Mouse (Mus musculus): ENCODE measurements around the gene Tmem145.
"Not testable (repeated sequence)": the region's sequence is repeated elsewhere in the genome, so short reads cannot be mapped to it uniquely, and the experiment has no call there.

The Tmem145 gene

GRCm38 (mm10) chr7:25323219-25323618 lies 17.3 kb downstream of the Tmem145 start:
- no peak for DNase-seq (ENCODE audit: extremely low spot score)

DNA sequence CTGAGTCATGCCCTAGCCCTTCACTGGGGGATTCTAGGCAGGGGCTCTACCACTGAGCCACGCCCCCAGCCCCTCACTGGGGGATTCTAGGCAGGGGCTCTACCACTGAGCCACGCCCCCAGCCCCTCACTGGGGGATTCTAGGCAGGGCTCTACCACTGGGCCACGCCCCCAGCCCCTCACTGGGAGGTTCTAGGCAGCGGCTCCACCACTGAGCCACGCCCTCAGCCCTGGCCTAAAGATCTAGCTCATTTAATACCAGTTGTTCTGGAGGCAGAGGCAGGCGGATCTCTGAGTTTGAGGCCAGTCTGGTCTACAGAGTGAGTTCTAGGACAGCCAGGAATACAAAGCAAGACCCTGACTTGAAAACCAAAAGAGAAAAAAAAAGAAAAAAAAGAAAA lies 19.5 kb downstream of the Tmem145 start:
- not testable (repeated sequence) for DNase-seq (ENCODE audit: extremely low spot score)

- DNase-seq (ENCODE audit: extremely low spot score), result no peak
Measured at GRCm38 (mm10) chr7:25326233-25326632, 20.3 kb downstream of the Tmem145 start.

DNA sequence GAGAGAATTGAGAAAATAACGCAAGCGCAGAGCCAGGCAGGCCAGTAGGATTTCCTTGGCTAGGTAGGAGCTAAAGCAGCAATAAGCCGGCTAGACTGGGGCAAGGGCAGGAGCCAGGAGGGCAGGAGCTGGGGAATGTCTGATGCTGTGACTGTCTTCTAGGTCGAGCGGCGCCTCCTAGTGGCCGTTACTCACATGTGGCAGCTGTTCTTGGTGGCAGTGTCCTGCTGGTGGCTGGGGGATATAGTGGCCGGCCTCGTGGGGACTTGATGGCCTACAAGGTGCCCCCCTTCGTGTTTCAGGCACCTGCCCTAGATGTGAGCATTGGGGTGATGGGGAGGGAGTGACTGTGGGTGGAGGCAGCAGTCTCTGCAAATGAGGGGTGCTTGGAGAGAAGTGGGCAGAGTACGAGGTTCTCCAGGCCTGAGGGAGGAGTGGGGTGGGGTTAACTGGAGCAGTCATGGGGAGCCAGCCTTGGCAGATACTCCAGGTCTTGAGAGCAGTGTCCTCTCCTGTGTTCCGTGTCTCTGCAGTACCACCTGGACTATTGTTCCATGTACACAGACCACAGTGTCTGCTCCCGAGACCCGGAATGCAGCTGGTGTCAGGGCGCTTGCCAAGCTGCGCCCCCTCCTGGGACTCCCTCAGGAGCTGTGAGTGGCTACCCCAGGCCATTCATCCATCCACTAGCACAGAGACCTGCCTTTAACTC lies 27.8 kb downstream of the Tmem145 start:
- peak; percentile 76 for DNase-seq (ENCODE audit: extremely low spot score)

- DNase-seq (ENCODE audit: extremely low spot score), result no peak
Measured at GRCm38 (mm10) chr7:25334472-25334871, 28.6 kb downstream of the Tmem145 start.

GRCm38 (mm10) chr7:25339329-25339728 lies 33.4 kb downstream of the Tmem145 start:
- DNase-seq (ENCODE audit: extremely low spot score), result no peak

DNA sequence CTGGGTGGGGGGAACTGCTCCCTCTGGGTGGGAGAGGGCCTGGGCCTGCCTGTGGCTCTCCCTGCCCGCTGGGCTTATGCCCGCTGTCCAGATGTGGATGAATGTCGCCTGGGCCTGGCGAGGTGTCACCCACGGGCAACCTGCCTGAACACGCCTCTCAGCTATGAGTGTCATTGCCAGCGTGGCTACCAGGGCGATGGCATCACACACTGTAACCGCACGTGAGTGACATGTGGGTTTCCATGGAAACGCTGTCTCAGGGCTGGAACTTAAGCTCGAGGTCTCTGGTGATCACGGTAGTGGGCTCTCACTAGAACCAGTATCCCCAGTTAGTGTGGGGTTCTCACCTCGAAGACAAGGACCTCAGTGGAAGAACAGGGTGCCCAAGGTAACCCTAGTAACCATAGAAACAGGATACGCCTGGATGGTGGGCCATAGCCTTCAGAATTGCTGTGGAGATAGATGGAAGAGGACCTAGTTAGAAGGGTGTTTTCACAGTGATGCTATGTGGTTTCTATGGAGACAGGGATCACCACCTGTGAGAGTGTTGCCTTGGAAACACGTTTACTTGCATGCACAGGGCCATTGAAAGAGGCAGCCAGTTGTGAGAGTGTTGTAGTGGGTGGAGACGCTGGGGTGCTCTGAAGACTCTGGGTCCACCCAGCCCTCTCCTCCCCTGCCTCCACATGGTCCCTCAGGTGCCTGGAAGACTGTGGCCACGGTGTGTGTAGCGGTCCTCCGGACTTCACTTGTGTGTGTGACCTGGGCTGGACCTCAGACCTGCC lies 35.3 kb downstream of the Tmem145 start:
- DNase-seq (ENCODE audit: extremely low spot score), result no peak

GRCm38 (mm10) chr7:25348861-25349260 lies 43.0 kb downstream of the Tmem145 start:
- no peak for DNase-seq (ENCODE audit: extremely low spot score)

GRCm38 (mm10) chr7:25358721-25359206 lies 52.9 kb downstream of the Tmem145 start:
- no peak for DNase-seq (ENCODE audit: extremely low spot score)

GRCm38 (mm10) chr7:25363151-25363550 lies 57.2 kb downstream of the Tmem145 start:
- peak; percentile 29 for DNase-seq (ENCODE audit: extremely low spot score)

DNA sequence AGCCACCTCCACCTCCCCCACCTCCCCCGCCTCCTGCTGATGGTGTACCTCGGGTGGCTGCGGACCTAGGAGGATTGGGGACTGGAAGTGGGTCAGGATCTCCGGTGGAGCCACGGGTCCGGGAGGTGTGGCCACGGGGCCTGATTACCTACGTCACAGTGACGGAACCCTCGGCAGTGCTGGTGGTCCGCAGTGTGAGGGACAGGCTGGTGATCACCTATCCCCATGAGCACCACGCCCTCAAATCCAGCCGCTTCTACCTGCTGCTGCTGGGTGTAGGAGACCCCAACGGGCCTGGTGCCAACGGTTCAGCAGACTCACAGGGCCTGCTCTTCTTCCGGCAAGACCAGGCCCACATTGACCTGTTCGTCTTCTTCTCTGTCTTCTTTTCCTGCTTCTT lies 57.7 kb downstream of the Tmem145 start:
- no peak for DNase-seq (ENCODE audit: extremely low spot score)

All from embryo, embryonic 9.5 days (tissue).